Mouse (Mus musculus): ENCODE measurements at regions not wholly inside any gene's neighbourhood (a gene's known extent, or its start where the extent isn't known, plus 50 kb on each side); places are given as distances from the start of the nearest gene placed in this dataset.

GRCm38 (mm10) chr10:97389647-97390590, 89.5 kb upstream of the Dcn start:
- Histone ChIP-seq H3K36me3 (ENCODE audit: insufficient read depth, low read length) (no peaks in the 10 kb centered on the region), H3K4me3 (ENCODE audit: low read depth, low read length) (no peak overlapping the region), H3K9ac (replicated peaks; ENCODE audit: low read length, poor library complexity, severe bottlenecking) (no peak overlapping the region), H3K4me2 (ENCODE audit: low read depth, low read length, poor library complexity, severe bottlenecking) (no peak overlapping the region), H3K4me1 (ENCODE audit: insufficient read depth, low read length) (no peaks in the 10 kb centered on the region), H3K27ac (ENCODE audit: low read depth, low read length) (no peak overlapping the region), H3K27me3 (ENCODE audit: insufficient read depth, low read length) (no peaks in the 10 kb centered on the region), H3K9me3 (ENCODE audit: low read length) (no peaks in the 10 kb centered on the region)
- no peak for ATAC-seq (ENCODE audit: low FRiP score)
- DNase-seq (ENCODE audit: low spot score) = no peak
- TF ChIP-seq CTCF (IDR thresholded peaks at IDR 0.05) = no peak
- WGBS = 77% methylated on average over 7 of the region's 7 CpGs

- Histone ChIP-seq H3K4me2 (ENCODE audit: low read depth, low read length, poor library complexity, severe bottlenecking) (no peak overlapping the region), H3K9me3 (ENCODE audit: low read length) (no peaks in the 10 kb centered on the region), H3K27me3 (ENCODE audit: insufficient read depth, low read length) (no peaks in the 10 kb centered on the region), H3K36me3 (ENCODE audit: insufficient read depth, low read length) (no peaks in the 10 kb centered on the region), H3K27ac (ENCODE audit: low read depth, low read length) (no peak overlapping the region), H3K9ac (replicated peaks; ENCODE audit: low read length, poor library complexity, severe bottlenecking) (no peak overlapping the region), H3K4me3 (ENCODE audit: low read depth, low read length) (no peak overlapping the region), H3K4me1 (ENCODE audit: insufficient read depth, low read length) (no peaks in the 10 kb centered on the region)
- DNase-seq (ENCODE audit: low spot score) (no peak), ATAC-seq (ENCODE audit: low FRiP score) (no peak)
- WGBS = 41% methylated on average over 9 of the region's 9 CpGs
- TF ChIP-seq CTCF (IDR thresholded peaks at IDR 0.05) = no peak
These were observed 82.2 kb upstream of the Dcn start for GRCm38 (mm10) chr10:97397062-97397771.

GRCm38 (mm10) chr10:97397896-97398295, 81.5 kb upstream of the Dcn start:
- H3K9ac ChIP-seq (replicated peaks; ENCODE audit: low read length, poor library complexity, severe bottlenecking) = no peak overlapping the region
- H3K4me3 ChIP-seq (ENCODE audit: low read depth, low read length) = no peak overlapping the region
- H3K4me2 ChIP-seq (ENCODE audit: low read depth, low read length, poor library complexity, severe bottlenecking) = no peak overlapping the region
- H3K27me3 ChIP-seq (ENCODE audit: insufficient read depth, low read length) = no peaks in the 10 kb centered on the region
- WGBS = 74% methylated on average over 2 of the region's 2 CpGs
- no peak overlapping the region; the same call in 1 of the 2 replicates for H3K27ac ChIP-seq (ENCODE audit: low read depth, low read length)
- H3K9me3 ChIP-seq (ENCODE audit: low read length) = no peaks in the 10 kb centered on the region
- no peaks in the 10 kb centered on the region for H3K4me1 ChIP-seq (ENCODE audit: insufficient read depth, low read length)
- ATAC-seq (ENCODE audit: low FRiP score) (no peak), DNase-seq (ENCODE audit: low spot score) (no peak)
- no peaks in the 10 kb centered on the region for H3K36me3 ChIP-seq (ENCODE audit: insufficient read depth, low read length)
- TF ChIP-seq CTCF (IDR thresholded peaks at IDR 0.05) = no peak

GRCm38 (mm10) chr10:97402524-97402923, 76.9 kb upstream of the Dcn start:
- Histone ChIP-seq H3K4me1 (ENCODE audit: insufficient read depth, low read length) (no peaks in the 10 kb centered on the region), H3K9ac (replicated peaks; ENCODE audit: low read length, poor library complexity, severe bottlenecking) (no peak overlapping the region), H3K36me3 (ENCODE audit: insufficient read depth, low read length) (no peaks in the 10 kb centered on the region), H3K4me2 (ENCODE audit: low read depth, low read length, poor library complexity, severe bottlenecking) (no peak overlapping the region), H3K27ac (ENCODE audit: low read depth, low read length) (no peak overlapping the region), H3K4me3 (ENCODE audit: low read depth, low read length) (no peak overlapping the region), H3K27me3 (ENCODE audit: insufficient read depth, low read length) (no peaks in the 10 kb centered on the region), H3K9me3 (ENCODE audit: low read length) (no peaks in the 10 kb centered on the region)
- ATAC-seq (ENCODE audit: low FRiP score) (no peak), DNase-seq (ENCODE audit: low spot score) (no peak)
- WGBS = 91% methylated on average over 2 of the region's 2 CpGs
- TF ChIP-seq CTCF (IDR thresholded peaks at IDR 0.05) = no peak

GRCm38 (mm10) chr10:97404076-97404787, 75.2 kb upstream of the Dcn start:
- DNase-seq (ENCODE audit: low spot score) (no peak), ATAC-seq (ENCODE audit: low FRiP score) (no peak)
- 72% methylated on average over 2 of the region's 2 CpGs for WGBS
- no peaks in the 10 kb centered on the region for H3K9me3 ChIP-seq (ENCODE audit: low read length)
- no peak overlapping the region for H3K27ac ChIP-seq (ENCODE audit: low read depth, low read length)
- H3K36me3 ChIP-seq (ENCODE audit: insufficient read depth, low read length) = no peaks in the 10 kb centered on the region
- no peak for TF ChIP-seq CTCF (IDR thresholded peaks at IDR 0.05)
- no peak overlapping the region for H3K4me3 ChIP-seq (ENCODE audit: low read depth, low read length)
- no peak overlapping the region for H3K4me2 ChIP-seq (ENCODE audit: low read depth, low read length, poor library complexity, severe bottlenecking)
- H3K27me3 ChIP-seq (ENCODE audit: insufficient read depth, low read length) = no peaks in the 10 kb centered on the region
- no peak overlapping the region for H3K9ac ChIP-seq (replicated peaks; ENCODE audit: low read length, poor library complexity, severe bottlenecking)
- no peaks in the 10 kb centered on the region for H3K4me1 ChIP-seq (ENCODE audit: insufficient read depth, low read length)

Measured in midbrain, postnatal 0 days (tissue).